Mouse (Mus musculus) heart, adult 11 months (tissue): Measurements from ENCODE around the gene Usp13.

Source experiments
- DNase-seq: peaks from one replicate; pipeline ENCODE4 v3.0.0; 2022

Gene Usp13

GRCm38 (mm10) chr3:32817357-32818326, at the start of gene Usp13:
Gene Usp13 (plus strand): TSS chr3:32817546.
- DNase-seq: peak; percentile 98

- no peak for DNase-seq
These were observed 46.6 kb upstream of the Usp13 start for GRCm38 (mm10) chr3:32770781-32771180.

GRCm38 (mm10) chr3:32817001-32817356, 367 bp upstream of the Usp13 start:
- DNase-seq: no peak

GRCm38 (mm10) chr3:32818327-32818900, 1.1 kb downstream of the Usp13 start:
- DNase-seq: peak; percentile 96

GRCm38 (mm10) chr3:32822620-32823019, 5.3 kb downstream of the Usp13 start:
- peak; percentile 97 for DNase-seq

- no peak for DNase-seq
These were observed 7.6 kb downstream of the Usp13 start for GRCm38 (mm10) chr3:32824923-32825322.

GRCm38 (mm10) chr3:32825964-32826479, 8.7 kb downstream of the Usp13 start:
- DNase-seq: no peak

GRCm38 (mm10) chr3:32826701-32827100, 9.4 kb downstream of the Usp13 start:
- no peak for DNase-seq

- DNase-seq: peak; percentile 82
These were observed 16.5 kb downstream of the Usp13 start for GRCm38 (mm10) chr3:32833871-32834270.

- peak; percentile 23 for DNase-seq
These were observed 20.5 kb downstream of the Usp13 start for GRCm38 (mm10) chr3:32837847-32838246.

- peak; percentile 70 for DNase-seq
These were observed 39.2 kb downstream of the Usp13 start for GRCm38 (mm10) chr3:32856362-32857107.

- DNase-seq: peak; percentile 94
These were observed 53.7 kb downstream of the Usp13 start for GRCm38 (mm10) chr3:32871081-32871480.

- DNase-seq: peak; percentile 64
These were observed 69.0 kb downstream of the Usp13 start for GRCm38 (mm10) chr3:32886386-32886785.

GRCm38 (mm10) chr3:32888886-32889285, 71.5 kb downstream of the Usp13 start:
- peak; percentile 88 for DNase-seq

GRCm38 (mm10) chr3:32890174-32890573, 72.8 kb downstream of the Usp13 start:
- DNase-seq: peak; percentile 76

- peak; percentile 43 for DNase-seq
These were observed 86.1 kb downstream of the Usp13 start for GRCm38 (mm10) chr3:32903462-32903861.

- no peak for DNase-seq
These were observed 87.3 kb downstream of the Usp13 start for GRCm38 (mm10) chr3:32904599-32904998.

- peak; percentile 57 for DNase-seq
These were observed 88.8 kb downstream of the Usp13 start for GRCm38 (mm10) chr3:32905850-32906779.

- peak; percentile 89 for DNase-seq
These were observed 91.1 kb downstream of the Usp13 start for GRCm38 (mm10) chr3:32908400-32908799.

GRCm38 (mm10) chr3:32910071-32910551, 92.8 kb downstream of the Usp13 start:
- DNase-seq: peak; percentile 43

- DNase-seq: peak; percentile 39
These were observed 106.8 kb downstream of the Usp13 start for GRCm38 (mm10) chr3:32924168-32924567.
